Mouse (Mus musculus) midbrain, embryonic 11.5 days (tissue): ENCODE results near the gene Mid1. TPM values are rescaled to one million over a fixed set of nuclear protein-coding genes. Genes with fewer than 3 reads are reported as not detected.
A peak's percentile ranks its signal among the peaks of the same experiment; 100 is the strongest.

ENCODE experiments used
- ATAC-seq: fragments of 200-750 bp; cut with Nextera tagmentation; 2 replicates; pipeline ENCODE4 v1.8.0; 2017; ENCODE audit warnings: moderate TSS enrichment, moderate library complexity; ENCODE audit not compliant: low FRiP score
- DNase-seq: peaks from one replicate; pipeline ENCODE4 v3.0.0; 2015; ENCODE audit warnings: low spot score; ENCODE audit errors: missing footprints
- H3K27ac ChIP-seq: fragments of 300-500 bp; sonication (generic); 2 replicates; pipeline ENCODE4 v1.5.1; 2014; ENCODE audit warnings: low read depth, low read length
- H3K27me3 ChIP-seq: fragments of 300-500 bp; sonication (generic); 2 replicates; pipeline ENCODE4 v1.6.1; 2014; ENCODE audit warnings: mild to moderate bottlenecking, low read length, moderate library complexity, mixed read lengths; ENCODE audit not compliant: control insufficient read depth, insufficient read depth
- H3K36me3 ChIP-seq: fragments of 300-500 bp; sonication (generic); 2 replicates; pipeline ENCODE4 v1.6.1; 2014; ENCODE audit warnings: mild to moderate bottlenecking, low read length, moderate library complexity, mixed read lengths; ENCODE audit not compliant: control insufficient read depth, insufficient read depth
- H3K4me1 ChIP-seq: fragments of 300-500 bp; sonication (generic); 2 replicates; pipeline ENCODE4 v1.6.1; 2014; ENCODE audit warnings: low read length; ENCODE audit not compliant: control insufficient read depth, insufficient read depth
- H3K4me2 ChIP-seq: fragments of 300-500 bp; sonication (generic); 2 replicates; pipeline ENCODE4 v1.6.1; 2014; ENCODE audit warnings: mild to moderate bottlenecking, moderate library complexity
- H3K4me3 ChIP-seq: fragments of 300-500 bp; sonication (generic); 2 replicates; pipeline ENCODE4 v1.5.1; 2014; ENCODE audit warnings: low read depth, low read length
- H3K9ac ChIP-seq: fragments of 300-500 bp; sonication (generic); 2 replicates; pipeline ENCODE4 v1.6.1; 2014; ENCODE audit warnings: low read length
- H3K9me3 ChIP-seq: fragments of 300-500 bp; sonication (generic); 2 replicates; pipeline ENCODE4 v1.6.1; 2016; ENCODE audit warnings: low read length; ENCODE audit not compliant: control insufficient read depth
- WGBS: fragments of 180-500 bp; shearing (Covaris S2); extraction: QIAGEN DNeasy Blood & Tissue Kit; methylation state at CpG from one replicate; pipeline ENCODE4 v1.1.7; 2014; 5-methylcytosine and 5-hydroxymethylcytosine counted together
- polyA plus RNA-seq: library from polyadenylated mRNA; unstranded; fragments of >200 nt; fragmentation: Nextera tagmentation; extraction: Ambion mirVana; gene quantifications from 2 replicates; pipeline ENCODE4 v1.2.1, GENCODE M21; 2014

Mid1 gene
- polyA plus RNA-seq, 1 experiment from 2014 or later: 31.5 TPM

DNA sequence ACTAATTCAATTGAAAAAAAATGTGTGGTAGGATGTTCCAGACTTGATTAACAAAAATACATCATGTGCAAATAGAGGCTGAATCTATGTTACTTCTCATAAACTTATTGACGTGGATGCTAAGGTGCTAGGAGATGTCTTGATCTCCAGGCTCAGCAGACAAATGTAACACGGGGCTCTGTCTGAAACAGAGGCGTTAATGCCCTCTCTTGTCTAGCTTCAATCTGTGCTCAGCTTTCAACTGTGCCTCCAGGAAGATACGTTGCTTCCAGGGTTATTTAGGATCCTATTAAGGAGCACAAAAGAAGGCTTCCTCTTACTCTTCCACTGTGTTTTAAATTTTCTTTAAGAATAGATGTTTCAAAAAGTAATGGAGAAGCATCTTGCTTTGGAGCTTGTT, 115.2 kb downstream of the Mid1 start:
- H3K27ac ChIP-seq: no peak overlapping the region
- H3K9ac ChIP-seq: no peak overlapping the region
- H3K9me3 ChIP-seq: no peaks in the 10 kb centered on the region
- H3K4me2 ChIP-seq: no peak overlapping the region
- H3K27me3 ChIP-seq: no peaks in the 10 kb centered on the region
- no peaks in the 10 kb centered on the region for H3K36me3 ChIP-seq
- no peaks in the 10 kb centered on the region for H3K4me1 ChIP-seq
- peak; percentile 39; the same call in 1 of the 2 replicates for ATAC-seq
- no peak overlapping the region for H3K4me3 ChIP-seq
- WGBS: 11% methylated on average over 4 of the region's 4 CpGs
- DNase-seq: no peak

DNA sequence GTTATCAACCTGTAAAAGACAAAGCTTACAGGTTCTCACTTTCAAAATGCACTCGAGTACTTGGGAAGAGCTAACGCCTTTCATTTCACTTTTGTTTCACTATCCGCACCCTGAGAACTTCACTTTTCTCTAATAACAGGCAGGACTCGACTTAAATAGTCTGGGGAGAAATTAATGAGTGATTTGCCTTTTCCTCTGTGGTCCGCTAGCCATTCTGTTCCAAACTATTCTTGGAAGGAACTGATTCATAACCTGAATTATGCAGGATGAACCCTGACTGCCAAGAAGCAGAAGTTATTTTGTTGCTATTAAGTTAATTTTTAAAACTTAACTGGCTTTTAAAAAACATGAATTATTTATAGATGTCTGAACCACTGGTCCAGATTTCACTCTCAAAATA, 120.8 kb downstream of the Mid1 start:
- no peaks in the 10 kb centered on the region for H3K4me1 ChIP-seq
- ATAC-seq: no peak
- no peaks in the 10 kb centered on the region for H3K36me3 ChIP-seq
- 66% methylated on average over 5 of the region's 5 CpGs for WGBS
- no peak overlapping the region for H3K4me3 ChIP-seq
- no peak overlapping the region for H3K4me2 ChIP-seq
- no peak overlapping the region for H3K9ac ChIP-seq
- DNase-seq: no peak
- H3K9me3 ChIP-seq: no peaks in the 10 kb centered on the region
- H3K27ac ChIP-seq: no peak overlapping the region
- H3K27me3 ChIP-seq: no peaks in the 10 kb centered on the region; the same call in 1 of the 2 replicates

DNA sequence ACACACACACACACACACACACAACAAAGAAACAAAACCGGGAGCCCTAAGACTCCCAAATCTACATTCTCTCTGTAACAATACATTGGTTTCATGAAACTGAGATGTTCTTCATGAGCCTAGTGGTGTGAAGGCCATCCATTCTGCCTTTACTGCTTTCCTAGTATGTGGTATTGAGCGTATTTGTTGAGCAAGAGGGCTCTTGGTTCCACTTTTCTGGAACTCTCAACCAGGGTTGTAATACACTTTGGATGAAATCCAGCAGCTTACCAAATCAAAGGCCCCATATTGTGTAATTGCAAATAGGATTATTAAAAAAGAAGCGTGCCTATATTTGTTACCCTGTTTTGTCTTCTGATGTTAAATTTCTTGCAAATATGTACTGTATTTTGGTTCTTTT, 122.7 kb downstream of the Mid1 start:
- WGBS: 88% methylated on average over 3 of the region's 3 CpGs
- H3K27me3 ChIP-seq: no peaks in the 10 kb centered on the region; the same call in 1 of the 2 replicates

DNA sequence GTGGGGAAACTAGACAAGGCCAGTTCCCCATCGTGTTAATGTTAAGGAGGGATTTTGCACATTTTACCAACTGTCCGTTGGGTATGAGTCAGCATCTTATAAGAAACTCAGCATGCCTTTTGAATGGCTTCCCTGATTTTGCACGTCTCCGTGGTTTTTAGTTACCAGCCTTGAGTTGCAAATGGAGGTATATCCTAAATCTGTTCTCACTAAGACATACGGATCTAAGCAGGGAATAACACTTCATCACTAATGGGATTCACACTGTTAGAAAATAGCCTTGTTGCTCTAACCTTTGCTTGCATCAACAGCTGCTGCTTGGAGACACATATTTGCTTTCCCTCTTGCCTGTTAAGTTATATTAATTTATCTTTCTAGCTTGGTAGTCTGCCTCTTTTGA, 126.3 kb downstream of the Mid1 start:
- H3K27ac ChIP-seq: no peak overlapping the region
- ATAC-seq (no peak), DNase-seq (no peak)
- H3K9ac ChIP-seq: no peak overlapping the region
- 59% methylated on average over 5 of the region's 5 CpGs for WGBS
- no peaks in the 10 kb centered on the region for H3K4me1 ChIP-seq
- no peak overlapping the region for H3K4me3 ChIP-seq
- peaks cover 2% of the 10 kb centered on the region; the same call in 1 of the 2 replicates for H3K27me3 ChIP-seq
- no peaks in the 10 kb centered on the region for H3K36me3 ChIP-seq
- H3K9me3 ChIP-seq: no peaks in the 10 kb centered on the region
- H3K4me2 ChIP-seq: no peak overlapping the region

More for the DNA sequence above, 122.7 kb downstream of the Mid1 start:
- Histone ChIP-seq H3K9ac (no peak overlapping the region), H3K9me3 (no peaks in the 10 kb centered on the region), H3K27ac (no peak overlapping the region), H3K4me3 (no peak overlapping the region), H3K4me1 (no peaks in the 10 kb centered on the region), H3K4me2 (no peak overlapping the region), H3K36me3 (no peaks in the 10 kb centered on the region)
- ATAC-seq: no peak
- DNase-seq: no peak

DNA sequence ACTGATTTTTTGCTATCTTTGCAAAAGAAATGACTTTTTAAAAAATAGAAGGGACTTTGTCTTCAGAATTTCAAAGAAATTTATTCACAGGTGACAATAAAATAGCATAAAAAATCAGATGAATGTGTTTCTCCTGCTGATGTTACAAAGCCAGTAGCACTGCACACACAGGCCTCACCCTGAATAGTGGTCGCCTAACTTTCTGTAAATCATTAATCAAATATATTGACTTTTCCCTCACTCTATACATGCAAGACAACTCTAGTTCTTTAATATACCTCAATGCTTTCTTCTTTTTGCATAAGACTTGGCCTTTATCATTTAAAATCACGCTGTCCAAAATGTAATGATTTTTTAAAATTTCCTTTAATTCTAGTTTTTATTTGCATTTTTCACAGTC, 126.8 kb downstream of the Mid1 start:
- Histone ChIP-seq H3K27ac (no peak overlapping the region), H3K4me2 (no peak overlapping the region), H3K9me3 (no peaks in the 10 kb centered on the region), H3K4me3 (no peak overlapping the region), H3K9ac (no peak overlapping the region), H3K27me3 (peaks cover 2% of the 10 kb centered on the region; the same call in 1 of the 2 replicates), H3K4me1 (no peaks in the 10 kb centered on the region), H3K36me3 (no peaks in the 10 kb centered on the region)
- DNase-seq: no peak
- ATAC-seq: no peak
- WGBS: 94% methylated on average over 2 of the region's 2 CpGs

DNA sequence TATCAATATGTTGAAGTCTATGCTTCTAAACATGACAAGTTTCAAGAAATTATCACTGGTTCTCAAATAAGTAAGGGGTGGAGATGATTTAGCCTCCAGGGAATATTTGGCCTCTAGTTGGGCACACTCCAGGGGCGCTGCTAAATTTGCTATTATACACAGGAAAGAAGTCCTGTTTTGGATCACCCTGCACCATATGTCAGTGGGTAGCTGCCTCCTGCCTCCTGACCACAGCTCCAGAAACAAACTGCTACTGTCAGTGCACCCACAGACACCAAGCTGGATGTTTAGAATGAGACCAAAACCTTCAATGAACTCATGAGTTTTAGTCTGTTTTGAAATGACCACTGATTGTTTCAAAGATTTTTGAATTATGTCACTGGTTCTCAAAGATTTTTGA, 128.7 kb downstream of the Mid1 start:
- no peaks in the 10 kb centered on the region for H3K9me3 ChIP-seq
- no peaks in the 10 kb centered on the region for H3K4me1 ChIP-seq
- H3K4me2 ChIP-seq: no peak overlapping the region
- no peaks in the 10 kb centered on the region for H3K36me3 ChIP-seq
- H3K27ac ChIP-seq: no peak overlapping the region
- no peak overlapping the region for H3K4me3 ChIP-seq
- 74% methylated on average over 1 of the region's 1 CpGs for WGBS
- DNase-seq: no peak
- no peak for ATAC-seq
- H3K27me3 ChIP-seq: 0 out of 2 replicates have a peak, but pooled peaks cover 2% of the 10 kb centered on the region
- H3K9ac ChIP-seq: no peak overlapping the region

DNA sequence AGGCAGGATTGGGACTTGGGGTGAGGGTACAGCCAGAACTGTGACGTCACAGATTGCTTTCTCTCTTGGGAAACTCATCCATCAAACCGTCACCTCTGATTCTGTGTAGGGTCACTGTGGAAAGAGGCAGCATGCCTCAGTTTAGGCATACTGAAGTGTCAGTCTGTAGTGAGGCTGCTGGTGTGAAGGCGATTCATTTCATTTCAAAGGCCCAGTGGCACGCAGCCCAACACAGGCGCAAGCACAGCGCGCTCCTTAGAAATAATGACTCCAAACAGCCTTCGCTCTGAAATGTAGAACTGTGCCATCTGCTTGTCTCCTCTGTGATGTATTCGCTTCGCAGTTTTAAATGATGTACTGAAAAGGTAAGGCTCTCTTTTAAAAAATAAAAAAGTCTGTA, 141.9 kb downstream of the Mid1 start:
- peaks cover 4% of the 10 kb centered on the region; the same call in 1 of the 2 replicates for H3K4me1 ChIP-seq
- H3K4me2 ChIP-seq: peak overlapping the region; percentile 15; the same call in 1 of the 2 replicates
- H3K36me3 ChIP-seq: no peaks in the 10 kb centered on the region
- ATAC-seq (peak; percentile 38; the same call in 1 of the 2 replicates), DNase-seq (no peak)
- no peak overlapping the region for H3K9ac ChIP-seq
- H3K27me3 ChIP-seq: no peaks in the 10 kb centered on the region; the same call in 1 of the 2 replicates
- no peak overlapping the region for H3K4me3 ChIP-seq
- H3K9me3 ChIP-seq: no peaks in the 10 kb centered on the region
- 47% methylated on average over 10 of the region's 10 CpGs for WGBS
- H3K27ac ChIP-seq: peak overlapping the region; percentile 32; the same call in 1 of the 2 replicates

DNA sequence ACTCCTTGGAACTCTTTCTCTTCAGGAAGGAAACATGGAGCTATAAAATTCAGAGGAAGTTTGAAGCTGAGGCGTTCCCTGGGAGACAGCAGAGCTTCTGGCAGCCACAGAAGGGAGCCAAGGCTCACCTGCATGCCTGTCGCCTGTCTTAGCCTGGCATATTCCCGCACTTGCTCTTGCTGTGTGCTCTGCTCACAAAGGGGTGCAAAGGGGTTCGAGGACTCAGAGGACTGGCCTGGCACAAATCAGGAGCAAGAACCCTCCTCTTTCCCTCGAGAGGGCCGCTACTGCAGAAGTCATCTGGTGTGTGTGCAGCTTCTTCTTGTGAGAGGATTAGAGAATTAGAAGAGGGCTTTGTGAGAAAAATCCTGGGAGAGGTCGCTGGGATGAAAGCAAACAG, 142.7 kb downstream of the Mid1 start:
- H3K27ac ChIP-seq: peak overlapping the region; percentile 89
- DNase-seq: peak; percentile 92
- H3K36me3 ChIP-seq: no peaks in the 10 kb centered on the region
- H3K27me3 ChIP-seq: no peaks in the 10 kb centered on the region; the same call in 1 of the 2 replicates
- H3K4me1 ChIP-seq: peaks cover 4% of the 10 kb centered on the region; the same call in 1 of the 2 replicates
- peak overlapping the region; percentile 28 for H3K4me3 ChIP-seq
- peak; percentile 72 for ATAC-seq
- WGBS: 11% methylated on average over 6 of the region's 7 CpGs
- H3K9me3 ChIP-seq: no peaks in the 10 kb centered on the region
- H3K9ac ChIP-seq: peak overlapping the region; percentile 56
- H3K4me2 ChIP-seq: peak overlapping the region; percentile 54

DNA sequence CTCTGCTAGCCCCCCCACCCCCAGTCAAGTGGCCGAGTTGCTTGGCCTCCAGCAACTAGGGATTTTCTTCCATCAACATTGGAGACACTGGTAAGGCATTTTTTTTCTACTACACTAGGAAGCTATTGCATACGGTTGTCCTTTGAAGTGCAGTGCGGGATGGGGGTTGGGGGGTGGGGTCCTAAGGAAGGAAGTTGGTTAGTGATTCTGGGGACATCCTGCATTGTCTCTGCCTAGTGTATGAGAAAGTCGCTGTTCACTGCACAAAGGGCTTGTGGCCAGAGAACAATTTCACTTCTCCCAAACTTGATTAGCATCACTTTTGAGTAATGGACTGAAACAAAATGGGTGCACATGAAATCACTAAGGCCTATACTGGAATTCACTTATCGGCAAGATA, 143.1 kb downstream of the Mid1 start:
- Histone ChIP-seq H3K4me2 (peak overlapping the region; percentile 54), H3K36me3 (no peaks in the 10 kb centered on the region), H3K4me1 (peaks cover 4% of the 10 kb centered on the region; the same call in 1 of the 2 replicates), H3K4me3 (peak overlapping the region; percentile 28), H3K27me3 (no peaks in the 10 kb centered on the region; the same call in 1 of the 2 replicates), H3K9me3 (no peaks in the 10 kb centered on the region), H3K27ac (peak overlapping the region; percentile 89), H3K9ac (peak overlapping the region; percentile 56)
- 20% methylated on average over 5 of the region's 5 CpGs for WGBS
- ATAC-seq (peak; percentile 83), DNase-seq (peak; percentile 90)
